Mouse (Mus musculus): ENCODE data around the gene Cd209a. TPM values are rescaled to one million over a fixed set of nuclear protein-coding genes. Genes with fewer than 3 reads are reported as not detected.

Gene Cd209a
- polyA plus RNA-seq, 1 experiment from 2014 or later = not detected

GRCm38 (mm10) chr8:3717321-3717954 is 31.3 kb downstream of the Cd209a start:
- Histone ChIP-seq H3K4me3 (ENCODE audit: low read depth, low read length) (no peak overlapping the region), H3K4me1 (replicated peaks; ENCODE audit: control insufficient read depth, insufficient read depth, low read length) (no peaks in the 10 kb centered on the region), H3K36me3 (ENCODE audit: control insufficient read depth, insufficient read depth, low read length) (no peaks in the 10 kb centered on the region), H3K27me3 (replicated peaks; ENCODE audit: control insufficient read depth, insufficient read depth, low read length) (no peaks in the 10 kb centered on the region), H3K27ac (ENCODE audit: low read depth) (no peak overlapping the region), H3K9ac (ENCODE audit: low read length) (no peak overlapping the region), H3K9me3 (ENCODE audit: control insufficient read depth, low read length) (no peaks in the 10 kb centered on the region), H3K4me2 (ENCODE audit: low read length) (no peak overlapping the region)
- no peak for DNase-seq (ENCODE audit: low spot score)
- WGBS = 57% methylated on average over 12 of the region's 12 CpGs
- no peak for ATAC-seq (replicated peaks; ENCODE audit: low FRiP score, low TSS enrichment, low read depth)

- H3K4me1 ChIP-seq (replicated peaks; ENCODE audit: control insufficient read depth, insufficient read depth, low read length) = no peaks in the 10 kb centered on the region
- 50% methylated on average over 2 of the region's 2 CpGs for WGBS
- H3K9me3 ChIP-seq (ENCODE audit: control insufficient read depth, low read length) = no peaks in the 10 kb centered on the region
- ATAC-seq (replicated peaks; ENCODE audit: low FRiP score, low TSS enrichment, low read depth) = no peak
- H3K27me3 ChIP-seq (replicated peaks; ENCODE audit: control insufficient read depth, insufficient read depth, low read length) = no peaks in the 10 kb centered on the region
- H3K27ac ChIP-seq (ENCODE audit: low read depth) = no peak overlapping the region
- H3K4me2 ChIP-seq (ENCODE audit: low read length) = no peak overlapping the region
- DNase-seq (ENCODE audit: low spot score) = no peak
- H3K4me3 ChIP-seq (ENCODE audit: low read depth, low read length) = no peak overlapping the region
- H3K9ac ChIP-seq (ENCODE audit: low read length) = no peak overlapping the region
- H3K36me3 ChIP-seq (ENCODE audit: control insufficient read depth, insufficient read depth, low read length) = no peaks in the 10 kb centered on the region
Measured at GRCm38 (mm10) chr8:3711646-3712045, 37.1 kb downstream of the Cd209a start.

- DNase-seq (ENCODE audit: low spot score) = no peak
- 85% methylated on average over 3 of the region's 3 CpGs for WGBS
- Histone ChIP-seq H3K9me3 (ENCODE audit: control insufficient read depth, low read length) (no peaks in the 10 kb centered on the region), H3K4me2 (ENCODE audit: low read length) (no peak overlapping the region), H3K4me3 (ENCODE audit: low read depth, low read length) (no peak overlapping the region), H3K27ac (ENCODE audit: low read depth) (no peak overlapping the region), H3K4me1 (replicated peaks; ENCODE audit: control insufficient read depth, insufficient read depth, low read length) (no peaks in the 10 kb centered on the region), H3K9ac (ENCODE audit: low read length) (no peak overlapping the region), H3K36me3 (ENCODE audit: control insufficient read depth, insufficient read depth, low read length) (no peaks in the 10 kb centered on the region), H3K27me3 (replicated peaks; ENCODE audit: control insufficient read depth, insufficient read depth, low read length) (no peaks in the 10 kb centered on the region)
- no peak for ATAC-seq (replicated peaks; ENCODE audit: low FRiP score, low TSS enrichment, low read depth)
Measured at GRCm38 (mm10) chr8:3710312-3710711, 38.5 kb downstream of the Cd209a start.

- Histone ChIP-seq H3K27ac (ENCODE audit: low read depth) (no peak overlapping the region), H3K27me3 (replicated peaks; ENCODE audit: control insufficient read depth, insufficient read depth, low read length) (no peaks in the 10 kb centered on the region), H3K4me3 (ENCODE audit: low read depth, low read length) (no peak overlapping the region), H3K4me1 (replicated peaks; ENCODE audit: control insufficient read depth, insufficient read depth, low read length) (no peaks in the 10 kb centered on the region), H3K36me3 (ENCODE audit: control insufficient read depth, insufficient read depth, low read length) (no peaks in the 10 kb centered on the region), H3K4me2 (ENCODE audit: low read length) (no peak overlapping the region), H3K9me3 (ENCODE audit: control insufficient read depth, low read length) (no peaks in the 10 kb centered on the region), H3K9ac (ENCODE audit: low read length) (no peak overlapping the region)
- 64% methylated on average over 7 of the region's 7 CpGs for WGBS
- DNase-seq (ENCODE audit: low spot score) = no peak
- no peak for ATAC-seq (replicated peaks; ENCODE audit: low FRiP score, low TSS enrichment, low read depth)
Measured at GRCm38 (mm10) chr8:3707611-3708010, 41.2 kb downstream of the Cd209a start.

GRCm38 (mm10) chr8:3705711-3706110 is 43.1 kb downstream of the Cd209a start:
- Histone ChIP-seq H3K4me3 (ENCODE audit: low read depth, low read length) (no peak overlapping the region), H3K4me1 (replicated peaks; ENCODE audit: control insufficient read depth, insufficient read depth, low read length) (no peaks in the 10 kb centered on the region), H3K9ac (ENCODE audit: low read length) (no peak overlapping the region), H3K9me3 (ENCODE audit: control insufficient read depth, low read length) (no peaks in the 10 kb centered on the region), H3K27ac (ENCODE audit: low read depth) (no peak overlapping the region), H3K4me2 (ENCODE audit: low read length) (no peak overlapping the region), H3K27me3 (replicated peaks; ENCODE audit: control insufficient read depth, insufficient read depth, low read length) (no peaks in the 10 kb centered on the region), H3K36me3 (ENCODE audit: control insufficient read depth, insufficient read depth, low read length) (no peaks in the 10 kb centered on the region)
- ATAC-seq (replicated peaks; ENCODE audit: low FRiP score, low TSS enrichment, low read depth) = no peak
- 43% methylated on average over 4 of the region's 4 CpGs for WGBS
- DNase-seq (ENCODE audit: low spot score) = no peak

GRCm38 (mm10) chr8:3701491-3701890 is 47.3 kb downstream of the Cd209a start:
- no peak for ATAC-seq (replicated peaks; ENCODE audit: low FRiP score, low TSS enrichment, low read depth)
- Histone ChIP-seq H3K9me3 (ENCODE audit: control insufficient read depth, low read length) (no peaks in the 10 kb centered on the region), H3K4me3 (ENCODE audit: low read depth, low read length) (no peak overlapping the region)

GRCm38 (mm10) chr8:3694121-3694520 is 54.7 kb downstream of the Cd209a start, which contains the start of gene Fcer2a:
TSS of gene Fcer2a (minus strand) at chr8:3694175.
- ATAC-seq (replicated peaks; ENCODE audit: low FRiP score, low TSS enrichment, low read depth) (no peak), DNase-seq (ENCODE audit: low spot score) (no peak)
- no peak within 1 kb of the TSS for H3K27ac ChIP-seq (ENCODE audit: low read depth)
- no peaks in the 10 kb centered on the region for H3K36me3 ChIP-seq (ENCODE audit: control insufficient read depth, insufficient read depth, low read length)
- WGBS = 81% methylated on average over 3 of the region's 3 CpGs
- no peak within 1 kb of the TSS for H3K4me2 ChIP-seq (ENCODE audit: low read length)
- H3K9ac ChIP-seq (ENCODE audit: low read length) = no peak within 1 kb of the TSS
- H3K4me1 ChIP-seq (replicated peaks; ENCODE audit: control insufficient read depth, insufficient read depth, low read length) = no peaks in the 10 kb centered on the region
- 0 out of 2 replicates have a peak, but pooled peaks cover 2% of the 10 kb centered on the region for H3K27me3 ChIP-seq (replicated peaks; ENCODE audit: control insufficient read depth, insufficient read depth, low read length)
- no peaks in the 10 kb centered on the region for H3K9me3 ChIP-seq (ENCODE audit: control insufficient read depth, low read length)
- H3K4me3 ChIP-seq (ENCODE audit: low read depth, low read length) = no peak within 1 kb of the TSS

More at GRCm38 (mm10) chr8:3701491-3701890, 47.3 kb downstream of the Cd209a start:
- WGBS = 94% methylated on average over 1 of the region's 1 CpGs
- Histone ChIP-seq H3K27ac (ENCODE audit: low read depth) (no peak overlapping the region), H3K4me2 (ENCODE audit: low read length) (no peak overlapping the region), H3K9ac (ENCODE audit: low read length) (no peak overlapping the region), H3K36me3 (ENCODE audit: control insufficient read depth, insufficient read depth, low read length) (no peaks in the 10 kb centered on the region), H3K4me1 (replicated peaks; ENCODE audit: control insufficient read depth, insufficient read depth, low read length) (no peaks in the 10 kb centered on the region), H3K27me3 (replicated peaks; ENCODE audit: control insufficient read depth, insufficient read depth, low read length) (no peaks in the 10 kb centered on the region)
- no peak for DNase-seq (ENCODE audit: low spot score)

Small RNA genes within 50 kb of the gene (microRNA-seq; reads per million reads assigned to microRNA genes)
- not detected for gene Gm24934

Other genes starting within 250 kb of the Cd209a start
- gene Mcoln1, start 248.5 kb downstream of the Cd209a start, polyA plus RNA-seq (2014; fragmentation: Nextera tagmentation; extraction: Ambion mirVana) = 37.3 and 41.8 TPM in 2 replicates
- gene Pnpla6, start 233.6 kb downstream of the Cd209a start, polyA plus RNA-seq (2014; fragmentation: Nextera tagmentation; extraction: Ambion mirVana) = 25.7 and 26.7 TPM in 2 replicates
- gene C330021F23Rik, start 181.0 kb downstream of the Cd209a start, polyA plus RNA-seq (2014; fragmentation: Nextera tagmentation; extraction: Ambion mirVana) = 3.8 and 4.5 TPM in 2 replicates
- gene Camsap3, start 161.7 kb downstream of the Cd209a start, polyA plus RNA-seq (2014; fragmentation: Nextera tagmentation; extraction: Ambion mirVana) = 19.7 and 21.5 TPM in 2 replicates
- gene Xab2, start 127.7 kb downstream of the Cd209a start, polyA plus RNA-seq (2014; fragmentation: Nextera tagmentation; extraction: Ambion mirVana) = 56.4 and 61.5 TPM in 2 replicates
- gene Pet100, start 127.4 kb downstream of the Cd209a start, polyA plus RNA-seq (2014; fragmentation: Nextera tagmentation; extraction: Ambion mirVana) = 95.1 and 95.4 TPM in 2 replicates
- gene Pcp2, start 123.4 kb downstream of the Cd209a start, polyA plus RNA-seq (2014; fragmentation: Nextera tagmentation; extraction: Ambion mirVana) = 0.12 TPM in 1 of 2 replicates, not detected in the other
- gene Stxbp2, start 118.0 kb downstream of the Cd209a start, polyA plus RNA-seq (2014; fragmentation: Nextera tagmentation; extraction: Ambion mirVana) = 85.9 and 106 TPM in 2 replicates
- gene Retn, start 93.2 kb downstream of the Cd209a start, polyA plus RNA-seq (2014; fragmentation: Nextera tagmentation; extraction: Ambion mirVana) = 0.22 TPM in 1 of 2 replicates, not detected in the other
- 0.12 and 0.47 TPM in 2 replicates for gene Mcemp1, start 83.2 kb downstream of the Cd209a start, polyA plus RNA-seq (2014; fragmentation: Nextera tagmentation; extraction: Ambion mirVana)
- gene Fcor, start 76.6 kb downstream of the Cd209a start, polyA plus RNA-seq (2014; fragmentation: Nextera tagmentation; extraction: Ambion mirVana) = 16.7 and 16.8 TPM in 2 replicates
- gene Trappc5, start 72.7 kb downstream of the Cd209a start, polyA plus RNA-seq (2014; fragmentation: Nextera tagmentation; extraction: Ambion mirVana) = 34.0 TPM in 2 replicates
- gene Fcer2a, start 54.8 kb downstream of the Cd209a start, polyA plus RNA-seq (2014; fragmentation: Nextera tagmentation; extraction: Ambion mirVana) = 0.08 and 0.11 TPM in 2 replicates
- not detected in 2 replicates for gene Clec4g, start 28.3 kb downstream of the Cd209a start, polyA plus RNA-seq (2014; fragmentation: Nextera tagmentation; extraction: Ambion mirVana)
- gene Cd209e, start 105.3 kb upstream of the Cd209a start, polyA plus RNA-seq (2014; fragmentation: Nextera tagmentation; extraction: Ambion mirVana) = not detected in 2 replicates
- not detected in 2 replicates for gene Cd209d, start 129.6 kb upstream of the Cd209a start, polyA plus RNA-seq (2014; fragmentation: Nextera tagmentation; extraction: Ambion mirVana)
- not detected in 2 replicates for gene Cd209b, start 177.9 kb upstream of the Cd209a start, polyA plus RNA-seq (2014; fragmentation: Nextera tagmentation; extraction: Ambion mirVana)
- gene Cd209c, start 205.8 kb upstream of the Cd209a start, polyA plus RNA-seq (2014; fragmentation: Nextera tagmentation; extraction: Ambion mirVana) = 0.54 and 0.75 TPM in 2 replicates

All from intestine, embryonic 14.5 days (tissue).